Mouse (Mus musculus) lung, adult 2 months (tissue): ENCODE results near the gene Slco1b2.

Source experiments
- CTCF ChIP-seq: fragments of 200-500 bp; IDR thresholded peaks from 2 replicates; pipeline ENCODE4 v1.5.1; 2011; ENCODE audit warnings: mild to moderate bottlenecking, low read length, control low read depth; ENCODE audit not compliant: insufficient read depth
- POLR2A ChIP-seq: fragments of 200-500 bp; IDR thresholded peaks from 2 replicates; pipeline ENCODE4 v1.6.1; 2011; ENCODE audit warnings: low read depth, mild to moderate bottlenecking, control low read depth, low read length, borderline replicate concordance; ENCODE audit errors: extremely low read depth

DNA sequence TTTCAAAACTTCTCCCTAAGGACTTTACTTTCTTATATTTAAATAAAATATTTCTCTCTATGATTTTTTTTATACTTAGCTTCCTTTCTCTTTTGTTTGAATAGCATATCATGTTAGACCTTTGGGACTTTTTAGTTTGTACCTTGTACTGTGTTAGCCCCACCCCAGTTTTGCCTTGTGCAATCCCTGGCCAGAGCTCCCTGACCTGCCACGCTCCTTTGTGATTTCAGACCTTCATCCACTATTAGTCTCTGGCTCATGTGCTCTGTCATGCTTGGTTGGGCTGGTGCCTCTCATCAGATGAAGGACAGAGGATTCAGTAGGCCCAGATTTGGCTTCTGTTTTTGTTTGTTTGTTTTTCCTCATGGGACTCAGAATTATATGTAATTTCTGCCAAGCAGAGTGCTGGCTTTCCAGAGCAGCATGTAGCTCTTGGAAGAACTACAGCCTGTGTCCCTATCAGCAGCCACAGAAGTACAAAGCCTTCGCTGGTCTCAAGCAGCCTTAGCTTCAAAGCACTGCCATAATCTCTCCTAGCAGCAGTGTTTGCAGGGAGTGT lies 18.5 kb upstream of the Slco1b2 start:
- TF ChIP-seq POLR2A (no peak), CTCF (no peak)
